Mouse (Mus musculus) left cerebral cortex, adult 18-20 months (tissue): ENCODE measurements at regions not wholly inside any gene's neighbourhood (a gene's known extent, or its start where the extent isn't known, plus 50 kb on each side); places are given as distances from the start of the nearest gene placed in this dataset.
"Not testable (repeated sequence)": the region's sequence is repeated elsewhere in the genome, so short reads cannot be mapped to it uniquely, and the experiment has no call there.

ENCODE experiments used
- DNase-seq, 2 experiments: peaks; one replicate each; pipeline ENCODE4 v3.0.0; 2021 to 2022; ENCODE audit warnings: low spot score in 2 of 2, mixed read lengths in 1 of 2

- no peak for DNase-seq
These were observed 126.4 kb upstream of the Camk1g start for GRCm38 (mm10) chr1:193496265-193497183.

GRCm38 (mm10) chr1:193488039-193488438 lies 117.9 kb upstream of the Camk1g start:
- no peak for DNase-seq

- DNase-seq: not testable (repeated sequence)
These were observed 116.6 kb upstream of the Camk1g start for GRCm38 (mm10) chr1:193486668-193487067.

GRCm38 (mm10) chr1:193484977-193485376 lies 114.9 kb upstream of the Camk1g start:
- DNase-seq: no peak

GRCm38 (mm10) chr1:193477298-193477697 lies 107.2 kb upstream of the Camk1g start:
- DNase-seq: no peak

- DNase-seq: no peak
These were observed 106.7 kb upstream of the Camk1g start for GRCm38 (mm10) chr1:193476805-193477204.

GRCm38 (mm10) chr1:193466306-193466705 lies 96.2 kb upstream of the Camk1g start:
- DNase-seq: no peak

GRCm38 (mm10) chr1:193459735-193460134 lies 89.6 kb upstream of the Camk1g start:
- DNase-seq: no peak

- DNase-seq: no peak
These were observed 87.8 kb upstream of the Camk1g start for GRCm38 (mm10) chr1:193457908-193458307.

- no peak for DNase-seq
These were observed 83.6 kb upstream of the Camk1g start for GRCm38 (mm10) chr1:193453654-193454053.

- DNase-seq: no peak
These were observed 81.5 kb upstream of the Camk1g start for GRCm38 (mm10) chr1:193451471-193452135.

GRCm38 (mm10) chr1:193450814-193451213 lies 80.7 kb upstream of the Camk1g start:
- no peak for DNase-seq

- no peak for DNase-seq
These were observed 80.1 kb upstream of the Camk1g start for GRCm38 (mm10) chr1:193450201-193450600.

GRCm38 (mm10) chr1:193449394-193450103 lies 79.5 kb upstream of the Camk1g start:
- DNase-seq: peak; percentile 21 to 26

GRCm38 (mm10) chr1:193448793-193449393 lies 78.8 kb upstream of the Camk1g start:
- DNase-seq: no peak

- DNase-seq: no peak
These were observed 77.5 kb upstream of the Camk1g start for GRCm38 (mm10) chr1:193447647-193448046.

GRCm38 (mm10) chr1:193443964-193444676 lies 74.0 kb upstream of the Camk1g start:
- peak in 1 of 2 experiments; percentile 42 for DNase-seq

GRCm38 (mm10) chr1:193440512-193440911 lies 70.4 kb upstream of the Camk1g start:
- DNase-seq: no peak

- DNase-seq: no peak
These were observed 64.2 kb upstream of the Camk1g start for GRCm38 (mm10) chr1:193434281-193434680.

- DNase-seq: no peak
These were observed 63.5 kb upstream of the Camk1g start for GRCm38 (mm10) chr1:193433493-193434021.
